Mouse (Mus musculus) midbrain, postnatal 0 days (tissue): ENCODE data around the gene Spdl1. TPM values are rescaled to one million over a fixed set of nuclear protein-coding genes. Genes with fewer than 3 reads are reported as not detected.

Source experiments
- ATAC-seq: fragments of 200-750 bp; cut with Nextera tagmentation; 2 replicates; pipeline ENCODE4 v1.8.0; 2017; ENCODE audit warnings: moderate number of reproducible peaks, mild to moderate bottlenecking, moderate TSS enrichment, moderate library complexity; ENCODE audit not compliant: low FRiP score
- DNase-seq: peaks from one replicate; pipeline ENCODE4 v3.0.0-alpha.2; 2015; ENCODE audit warnings: low spot score
- H3K27ac ChIP-seq: fragments of 300-500 bp; sonication (generic); 2 replicates; pipeline ENCODE4 v1.5.1; 2014; ENCODE audit warnings: low read depth, mild to moderate bottlenecking, low read length, mixed read lengths
- H3K27me3 ChIP-seq: fragments of 300-500 bp; sonication (generic); 2 replicates; pipeline ENCODE4 v1.6.1; 2014; ENCODE audit warnings: low read length, control low read depth, mixed read lengths; ENCODE audit not compliant: insufficient read depth
- H3K36me3 ChIP-seq: fragments of 300-500 bp; sonication (generic); 2 replicates; pipeline ENCODE4 v1.6.1; 2014; ENCODE audit warnings: low read length, control low read depth, mixed read lengths; ENCODE audit not compliant: insufficient read depth
- H3K4me1 ChIP-seq: fragments of 300-500 bp; sonication (generic); 2 replicates; pipeline ENCODE4 v1.6.1; 2014; ENCODE audit warnings: mild to moderate bottlenecking, control low read depth, antibody characterized with exemption, low read length, mixed read lengths; ENCODE audit not compliant: insufficient read depth
- H3K4me2 ChIP-seq: fragments of 300-500 bp; sonication (generic); 2 replicates; pipeline ENCODE4 v1.6.1; 2014; ENCODE audit warnings: low read depth, mild to moderate bottlenecking, low read length, mixed read lengths; ENCODE audit not compliant: poor library complexity, severe bottlenecking
- H3K4me3 ChIP-seq: fragments of 300-500 bp; sonication (generic); 2 replicates; pipeline ENCODE4 v1.5.1; 2014; ENCODE audit warnings: low read depth, mild to moderate bottlenecking, low read length, moderate library complexity
- H3K9ac ChIP-seq: fragments of 300-500 bp; sonication (generic); replicated peaks from 2 replicates; pipeline ENCODE4 v1.6.1; 2014; ENCODE audit warnings: mild to moderate bottlenecking, low read length, moderate library complexity, mixed read lengths; ENCODE audit not compliant: poor library complexity, severe bottlenecking
- H3K9me3 ChIP-seq: fragments of 300-500 bp; sonication (generic); 2 replicates; pipeline ENCODE4 v1.6.1; 2016; ENCODE audit warnings: low read length, control low read depth
- CTCF ChIP-seq: IDR thresholded peaks from 2 replicates; pipeline ENCODE4 v1.5.1; 2016; ENCODE audit warnings: antibody characterized with exemption, mild to moderate bottlenecking
- WGBS: fragments of 180-500 bp; shearing (Covaris S2); extraction: QIAGEN DNeasy Blood & Tissue Kit; methylation state at CpG from one replicate; pipeline ENCODE4 v1.1.7; 2014; 5-methylcytosine and 5-hydroxymethylcytosine counted together
- polyA plus RNA-seq: library from polyadenylated mRNA; unstranded; fragments of >200 nt; fragmentation: Nextera tagmentation; extraction: Ambion mirVana; gene quantifications from 2 replicates; pipeline ENCODE4 v1.2.1, GENCODE M21; 2015
- total RNA-seq: library from RNA; depleted of rRNA; stranded (reverse); fragments of >200 nt; gene quantifications from 2 replicates; pipeline ENCODE4 v1.2.3, GENCODE M21; 2014; rRNA removed

The Spdl1 gene
- total and polyA plus RNA-seq, 2 experiments from 2014 or later: 0.77 to 0.93 TPM

- no peak for TF ChIP-seq CTCF
- DNase-seq: no peak
Measured at GRCm38 (mm10) chr11:34762125-34762524, 71.3 kb downstream of the Spdl1 start.

GRCm38 (mm10) chr11:34759582-34759981 lies 73.9 kb downstream of the Spdl1 start:
- no peaks in the 10 kb centered on the region for H3K4me1 ChIP-seq
- H3K27me3 ChIP-seq: no peaks in the 10 kb centered on the region
- no peak for TF ChIP-seq CTCF
- 81% methylated on average over 4 of the region's 4 CpGs for WGBS
- H3K36me3 ChIP-seq: no peaks in the 10 kb centered on the region
- no peak overlapping the region for H3K9ac ChIP-seq
- no peaks in the 10 kb centered on the region for H3K9me3 ChIP-seq
- ATAC-seq (no peak), DNase-seq (no peak)
- H3K4me3 ChIP-seq: no peak overlapping the region
- no peak overlapping the region for H3K27ac ChIP-seq
- H3K4me2 ChIP-seq: no peak overlapping the region

More at GRCm38 (mm10) chr11:34762125-34762524, 71.3 kb downstream of the Spdl1 start:
- no peak overlapping the region for H3K9ac ChIP-seq
- ATAC-seq: no peak
- no peaks in the 10 kb centered on the region for H3K4me1 ChIP-seq
- no peak overlapping the region for H3K4me3 ChIP-seq
- WGBS: 92% methylated on average over 6 of the region's 6 CpGs
- no peak overlapping the region for H3K4me2 ChIP-seq
- no peak overlapping the region for H3K27ac ChIP-seq
- no peaks in the 10 kb centered on the region for H3K9me3 ChIP-seq
- no peaks in the 10 kb centered on the region for H3K27me3 ChIP-seq
- no peaks in the 10 kb centered on the region for H3K36me3 ChIP-seq

Other genes starting within 250 kb of the Spdl1 start
- gene Dock2, start 49.7 kb downstream of the Spdl1 start, total RNA-seq: 1.6 and 1.7 TPM in 2 replicates
- gene Dock2, start 49.7 kb downstream of the Spdl1 start, polyA plus RNA-seq: 0.48 and 0.57 TPM in 2 replicates